Mouse (Mus musculus) stomach, embryonic 14.5 days (tissue): ENCODE results near the gene Ifnar1. TPM values are rescaled to one million over a fixed set of nuclear protein-coding genes. Genes with fewer than 3 reads are reported as not detected.

Experiments
- ATAC-seq: fragments of 200-750 bp; cut with Nextera tagmentation; 2 replicates; pipeline ENCODE4 v1.8.0; 2017; ENCODE audit warnings: low read depth, moderate TSS enrichment; ENCODE audit not compliant: insufficient number of reproducible peaks, insufficient read depth, low FRiP score
- H3K27ac ChIP-seq: fragments of 300-500 bp; sonication (generic); 2 replicates; pipeline ENCODE4 v1.5.1; 2014; ENCODE audit warnings: mild to moderate bottlenecking, low read length, moderate library complexity, mixed read lengths
- H3K27me3 ChIP-seq: fragments of 300-500 bp; sonication (generic); 2 replicates; pipeline ENCODE4 v1.6.1; 2014; ENCODE audit warnings: low read length, control low read depth, mixed read lengths; ENCODE audit not compliant: control insufficient read depth, insufficient read depth
- H3K36me3 ChIP-seq: fragments of 300-500 bp; sonication (generic); 2 replicates; pipeline ENCODE4 v1.6.1; 2014; ENCODE audit warnings: mild to moderate bottlenecking, control low read depth, low read length, moderate library complexity, mixed read lengths; ENCODE audit not compliant: control insufficient read depth, insufficient read depth
- H3K4me1 ChIP-seq: fragments of 300-500 bp; sonication (generic); 2 replicates; pipeline ENCODE4 v1.6.1; 2014; ENCODE audit warnings: low read length, control low read depth, mixed read lengths; ENCODE audit not compliant: control insufficient read depth, insufficient read depth
- H3K4me2 ChIP-seq: fragments of 300-500 bp; sonication (generic); replicated peaks from 2 replicates; pipeline ENCODE4 v1.6.1; 2014; ENCODE audit warnings: low read depth, low read length, control low read depth
- H3K4me3 ChIP-seq: fragments of 300-500 bp; sonication (generic); 2 replicates; pipeline ENCODE4 v1.5.1; 2014; ENCODE audit warnings: low read depth, low read length, control low read depth
- H3K9ac ChIP-seq: fragments of 300-500 bp; sonication (generic); replicated peaks from 2 replicates; pipeline ENCODE4 v1.6.1; 2014; ENCODE audit warnings: low read depth, mild to moderate bottlenecking, control low read depth, low read length, moderate library complexity, mixed read lengths
- H3K9me3 ChIP-seq: fragments of 300-500 bp; sonication (generic); 2 replicates; pipeline ENCODE4 v1.6.1; 2016; ENCODE audit warnings: low read depth, low read length, control low read depth; ENCODE audit not compliant: control insufficient read depth
- WGBS: fragments of 180-500 bp; shearing (Covaris S2); extraction: QIAGEN DNeasy Blood & Tissue Kit; methylation state at CpG from one replicate; pipeline ENCODE4 v1.1.7; 2014; 5-methylcytosine and 5-hydroxymethylcytosine counted together
- polyA plus RNA-seq: library from polyadenylated mRNA; unstranded; fragments of >200 nt; fragmentation: Nextera tagmentation; extraction: Ambion mirVana; gene quantifications from 2 replicates; pipeline ENCODE4 v1.2.1, GENCODE M21; 2014

The Ifnar1 gene
- polyA plus RNA-seq, 1 experiment from 2014 or later = 63.9 TPM

DNA sequence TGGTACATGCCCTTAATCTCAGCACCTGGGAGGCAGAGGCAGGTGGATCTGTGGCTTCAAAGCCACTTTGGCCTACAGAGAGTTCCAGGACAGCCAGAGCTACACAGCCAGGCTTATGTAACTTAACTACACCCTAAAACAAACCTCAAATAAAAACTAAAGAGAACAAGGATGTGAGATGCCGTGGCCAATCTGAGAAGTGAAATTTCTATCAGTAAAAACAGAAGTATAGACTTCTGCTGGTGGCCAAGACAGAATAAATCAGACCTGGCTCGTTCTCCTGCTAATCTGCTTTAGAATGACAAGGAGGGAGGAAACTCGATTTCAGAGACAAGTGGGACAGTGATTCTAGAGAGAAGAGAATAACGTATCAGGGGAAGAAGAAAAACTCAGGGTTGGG, 29.2 kb upstream of the Ifnar1 start:
- Histone ChIP-seq H3K4me1 (no peaks in the 10 kb centered on the region), H3K36me3 (no peaks in the 10 kb centered on the region), H3K27me3 (no peaks in the 10 kb centered on the region), H3K9me3 (no peaks in the 10 kb centered on the region), H3K4me2 (no peak overlapping the region), H3K9ac (no peak overlapping the region), H3K27ac (no peak overlapping the region), H3K4me3 (no peak overlapping the region)
- ATAC-seq = no peak
- 80% methylated on average over 4 of the region's 4 CpGs for whole genome bisulfite sequencing

DNA sequence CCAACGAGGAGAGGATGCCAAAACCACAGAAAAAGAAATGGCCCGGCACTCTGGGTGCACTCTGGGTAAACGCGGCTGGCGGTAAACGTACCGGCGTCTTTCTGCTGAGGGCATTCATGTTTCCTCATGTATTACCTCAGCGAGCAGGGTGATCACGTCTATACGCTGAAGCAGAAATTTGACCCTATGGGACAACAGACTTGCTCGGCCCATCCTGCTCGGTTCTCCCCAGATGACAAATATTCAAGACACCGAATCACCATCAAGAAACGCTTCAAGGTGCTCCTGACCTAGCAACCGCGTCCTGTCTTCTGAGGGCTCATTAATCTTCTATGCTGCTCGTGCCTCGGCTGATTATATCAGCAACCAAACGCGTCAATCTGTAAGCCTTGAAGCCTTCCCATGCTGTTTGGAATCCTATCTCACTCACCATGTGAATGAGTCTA, 26.7 kb upstream of the Ifnar1 start:
- no peak for ATAC-seq
- WGBS = 65% methylated on average over 21 of the region's 21 CpGs
- H3K9ac ChIP-seq = no peak overlapping the region
- no peaks in the 10 kb centered on the region for H3K4me1 ChIP-seq
- H3K4me2 ChIP-seq = no peak overlapping the region
- no peaks in the 10 kb centered on the region for H3K36me3 ChIP-seq
- H3K27me3 ChIP-seq = no peaks in the 10 kb centered on the region
- H3K4me3 ChIP-seq = no peak overlapping the region
- no peaks in the 10 kb centered on the region for H3K9me3 ChIP-seq
- H3K27ac ChIP-seq = no peak overlapping the region

- Histone ChIP-seq H3K4me2 (no peak overlapping the region), H3K36me3 (no peaks in the 10 kb centered on the region), H3K4me1 (no peaks in the 10 kb centered on the region), H3K9ac (no peak overlapping the region), H3K27me3 (no peaks in the 10 kb centered on the region), H3K9me3 (no peaks in the 10 kb centered on the region), H3K4me3 (no peak overlapping the region), H3K27ac (no peak overlapping the region)
- 65% methylated on average over 5 of the region's 5 CpGs for WGBS
- no peak for ATAC-seq
These were observed 26.1 kb upstream of the Ifnar1 start for GRCm38 (mm10) chr16:91458976-91459375.

DNA sequence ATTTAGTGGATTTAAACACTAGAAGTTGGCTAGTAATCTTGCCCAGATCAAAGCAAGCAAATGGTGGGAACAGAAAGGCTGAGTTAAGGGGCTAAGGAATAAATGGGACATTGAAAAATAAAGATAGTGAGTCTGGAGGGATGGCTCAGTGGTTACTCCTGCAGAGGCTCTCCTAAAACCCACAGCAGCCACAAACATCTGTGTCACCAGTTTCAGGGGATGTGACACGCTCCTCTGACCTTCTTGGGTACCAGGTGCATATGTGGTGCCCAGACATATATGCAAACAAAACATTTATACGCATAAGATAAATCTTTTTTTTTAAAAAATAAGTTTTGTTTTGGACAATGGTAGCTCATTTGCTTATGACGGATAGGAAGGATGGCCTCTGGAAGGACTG, 25.6 kb upstream of the Ifnar1 start:
- no peak overlapping the region for H3K27ac ChIP-seq
- no peak overlapping the region for H3K4me3 ChIP-seq
- H3K36me3 ChIP-seq = no peaks in the 10 kb centered on the region
- no peak overlapping the region for H3K4me2 ChIP-seq
- peaks cover 3% of the 10 kb centered on the region; the same call in 1 of the 2 replicates for H3K4me1 ChIP-seq
- no peaks in the 10 kb centered on the region for H3K27me3 ChIP-seq
- ATAC-seq = no peak
- H3K9me3 ChIP-seq = no peaks in the 10 kb centered on the region
- 86% methylated on average over 3 of the region's 3 CpGs for WGBS
- no peak overlapping the region for H3K9ac ChIP-seq

GRCm38 (mm10) chr16:91459841-91460370, 25.1 kb upstream of the Ifnar1 start:
- 67% methylated on average over 11 of the region's 11 CpGs for WGBS
- Histone ChIP-seq H3K9ac (no peak overlapping the region), H3K4me3 (no peak overlapping the region), H3K4me1 (peaks cover 4% of the 10 kb centered on the region; the same call in 1 of the 2 replicates), H3K27ac (no peak overlapping the region), H3K36me3 (no peaks in the 10 kb centered on the region), H3K4me2 (no peak overlapping the region), H3K27me3 (no peaks in the 10 kb centered on the region), H3K9me3 (no peaks in the 10 kb centered on the region)
- ATAC-seq = no peak

GRCm38 (mm10) chr16:91461066-91461638, 23.9 kb upstream of the Ifnar1 start:
- no peaks in the 10 kb centered on the region for H3K9me3 ChIP-seq
- H3K4me3 ChIP-seq = no peak overlapping the region
- H3K36me3 ChIP-seq = no peaks in the 10 kb centered on the region
- no peak overlapping the region for H3K4me2 ChIP-seq
- H3K27me3 ChIP-seq = no peaks in the 10 kb centered on the region
- no peak overlapping the region for H3K9ac ChIP-seq
- no peak for ATAC-seq
- peaks cover 10% of the 10 kb centered on the region for H3K4me1 ChIP-seq
- 59% methylated on average over 11 of the region's 11 CpGs for WGBS
- no peak overlapping the region; the same call in 1 of the 2 replicates for H3K27ac ChIP-seq

GRCm38 (mm10) chr16:91461773-91462181, 23.3 kb upstream of the Ifnar1 start:
- Histone ChIP-seq H3K9me3 (no peaks in the 10 kb centered on the region), H3K27me3 (no peaks in the 10 kb centered on the region), H3K4me1 (peaks cover 10% of the 10 kb centered on the region), H3K4me2 (no peak overlapping the region), H3K4me3 (no peak overlapping the region), H3K27ac (no peak overlapping the region), H3K36me3 (no peaks in the 10 kb centered on the region), H3K9ac (no peak overlapping the region)
- ATAC-seq = no peak
- 45% methylated on average over 9 of the region's 9 CpGs for WGBS

DNA sequence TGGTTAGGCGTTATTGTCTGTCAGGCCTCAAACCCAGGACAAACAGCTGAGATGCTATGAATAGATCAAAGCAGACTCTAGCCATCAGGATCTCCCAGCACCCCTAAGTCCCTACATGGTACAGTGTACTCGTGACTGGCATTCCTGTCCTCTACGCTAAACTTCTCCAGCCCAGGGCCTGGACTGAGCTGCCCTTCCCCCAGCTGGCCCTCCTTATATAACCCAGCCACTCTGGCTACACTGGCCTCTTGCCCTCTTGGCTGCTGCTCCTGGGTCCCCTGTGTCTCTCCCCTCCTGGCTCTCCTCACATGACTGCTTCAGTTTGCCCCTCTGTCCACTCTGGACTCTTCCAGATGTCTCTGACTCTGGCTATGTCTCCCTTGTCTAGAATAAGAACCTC, 22.4 kb upstream of the Ifnar1 start:
- no peak overlapping the region for H3K27ac ChIP-seq

GRCm38 (mm10) chr16:91463400-91463799, 21.6 kb upstream of the Ifnar1 start:
- no peak for ATAC-seq
- H3K36me3 ChIP-seq = no peaks in the 10 kb centered on the region; the same call in 1 of the 2 replicates
- no peak overlapping the region for H3K27ac ChIP-seq
- no peaks in the 10 kb centered on the region for H3K9me3 ChIP-seq
- no peaks in the 10 kb centered on the region for H3K27me3 ChIP-seq
- peaks cover 10% of the 10 kb centered on the region for H3K4me1 ChIP-seq
- H3K4me3 ChIP-seq = no peak overlapping the region
- H3K4me2 ChIP-seq = no peak overlapping the region
- 87% methylated on average over 2 of the region's 2 CpGs for WGBS
- H3K9ac ChIP-seq = no peak overlapping the region

More for the DNA sequence above, 22.4 kb upstream of the Ifnar1 start:
- no peaks in the 10 kb centered on the region for H3K36me3 ChIP-seq
- no peak for ATAC-seq
- 74% methylated on average over 3 of the region's 3 CpGs for WGBS
- peaks cover 10% of the 10 kb centered on the region for H3K4me1 ChIP-seq
- no peak overlapping the region for H3K4me3 ChIP-seq
- no peaks in the 10 kb centered on the region for H3K27me3 ChIP-seq
- H3K9ac ChIP-seq = no peak overlapping the region
- no peaks in the 10 kb centered on the region for H3K9me3 ChIP-seq
- H3K4me2 ChIP-seq = no peak overlapping the region
